In the genomic region with DNA sequence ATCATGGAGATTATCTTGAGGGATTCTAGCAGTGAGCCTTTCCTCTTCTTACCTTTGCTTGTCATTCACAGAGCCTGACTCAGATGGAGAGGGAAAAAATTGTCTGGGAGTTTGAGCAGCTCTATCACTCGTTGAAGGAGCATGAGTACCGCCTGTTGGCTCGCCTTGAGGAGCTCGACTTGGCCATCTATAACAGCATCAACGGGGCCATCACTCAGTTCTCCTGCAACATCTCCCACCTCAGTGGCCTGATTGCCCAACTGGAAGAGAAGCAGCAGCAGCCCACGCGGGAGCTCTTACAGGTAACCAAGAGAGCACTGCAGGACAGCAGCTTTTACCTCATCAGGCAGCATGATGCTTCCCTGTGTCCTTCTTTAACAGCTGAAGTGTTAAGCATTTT, we compare ENCODE assay signal across 28 mouse cellular contexts. TPM values are rescaled to one million over a fixed set of nuclear protein-coding genes. Genes with fewer than 3 reads are reported as not detected.
"Had no signal": no experiment of that assay in that cellular context is flagged by ENCODE, and none has a peak within 500 bp of the region (broad histone marks: within the 10 kb centered on the region; RNA-seq: fewer than 3 reads in every experiment).

No protein-coding gene starts in this region.

- H3K9ac ChIP-seq: lung, embryonic 14.5 days; neural tube, embryonic 12.5 days; neural tube, embryonic 15.5 days had no signal

- H3K27ac ChIP-seq: kidney, postnatal 0 days; layer of hippocampus, adult 2 months; macrophage; neural tube, embryonic 12.5 days; neural tube, embryonic 15.5 days; stomach, postnatal 0 days had no signal

- H3K4me2 ChIP-seq: lung, embryonic 14.5 days; neural tube, embryonic 12.5 days; neural tube, embryonic 15.5 days had no signal

- ATAC-seq: lung, postnatal 0 days had no signal

- H3K27me3 ChIP-seq: neural tube, embryonic 12.5 days; neural tube, embryonic 15.5 days had no signal

- H3K9me3 ChIP-seq: neural tube, embryonic 12.5 days; neural tube, embryonic 15.5 days had no signal

- H3K4me3 ChIP-seq: layer of hippocampus, adult 2 months; neural tube, embryonic 12.5 days; neural tube, embryonic 15.5 days had no signal

- DNase-seq: kidney, adult 2 months; kidney, postnatal 25 days; layer of hippocampus, adult 9-11 months; lung, embryonic 14.5 days; right cerebral cortex, adult 18-20 months; right cerebral cortex, postnatal 14 days; right cerebral cortex, postnatal 4 days; thymus, adult 18-20 months; thymus, postnatal 36 days had no signal

RNA-seq across cellular contexts. Expression of gene Olfr1368, which starts 38.0 kb away (rescaled TPM):
- total RNA-seq: layer of hippocampus, adult 2 months; layer of hippocampus, postnatal 25 days; left cerebral cortex, adult 18-20 months; left cerebral cortex, postnatal 25 days; megakaryocyte, adult 5-6 weeks had no signal
- polyA plus RNA-seq: kidney, adult 2 months; kidney, embryonic 14.5 days; kidney, postnatal 0 days; large intestine, adult 2 months; limb, embryonic 11.5 days; limb, embryonic 14.5 days; liver, embryonic 11.5 days; liver, embryonic 16.5 days; lung, embryonic 14.5 days; lung, postnatal 0 days; macrophage; neural tube, embryonic 12.5 days; neural tube, embryonic 15.5 days; stomach, embryonic 14.5 days; stomach, postnatal 0 days; urinary bladder, adult 2 months had no signal

RNA-seq across cellular contexts. Expression of gene Olfr263, which starts 54.2 kb away (rescaled TPM):
- total RNA-seq: layer of hippocampus, adult 2 months; layer of hippocampus, postnatal 25 days; left cerebral cortex, adult 18-20 months; left cerebral cortex, postnatal 25 days; megakaryocyte, adult 5-6 weeks had no signal
- polyA plus RNA-seq: kidney, adult 2 months; kidney, embryonic 14.5 days; kidney, postnatal 0 days; large intestine, adult 2 months; limb, embryonic 11.5 days; limb, embryonic 14.5 days; liver, embryonic 11.5 days; liver, embryonic 16.5 days; lung, embryonic 14.5 days; lung, postnatal 0 days; macrophage; neural tube, embryonic 12.5 days; neural tube, embryonic 15.5 days; stomach, embryonic 14.5 days; stomach, postnatal 0 days; urinary bladder, adult 2 months had no signal
